Mouse (Mus musculus): Measurements from ENCODE around the gene Tpgs1.
A peak's percentile ranks its signal among the peaks of the same experiment; 100 is the strongest.
"Not testable (repeated sequence)": the region's sequence is repeated elsewhere in the genome, so short reads cannot be mapped to it uniquely, and the experiment has no call there.

The Tpgs1 gene

GRCm38 (mm10) chr10:79691986-79692548, 22.9 kb downstream of the Tpgs1 start:
- DNase-seq (ENCODE audit: low spot score): no peak

GRCm38 (mm10) chr10:79693580-79694378, 24.6 kb downstream of the Tpgs1 start:
- no peak for DNase-seq (ENCODE audit: low spot score)

GRCm38 (mm10) chr10:79694379-79694655, 25.1 kb downstream of the Tpgs1 start:
- DNase-seq (ENCODE audit: low spot score): no peak

GRCm38 (mm10) chr10:79695231-79696128, 26.3 kb downstream of the Tpgs1 start:
- peak; percentile 85 for DNase-seq (ENCODE audit: low spot score)

GRCm38 (mm10) chr10:79696129-79696651, 27.0 kb downstream of the Tpgs1 start:
- peak; percentile 54 for DNase-seq (ENCODE audit: low spot score)

- DNase-seq (ENCODE audit: low spot score): no peak
Measured at GRCm38 (mm10) chr10:79697916-79698315, 28.7 kb downstream of the Tpgs1 start.

GRCm38 (mm10) chr10:79698459-79698858, 29.3 kb downstream of the Tpgs1 start:
- no peak for DNase-seq (ENCODE audit: low spot score)

- DNase-seq (ENCODE audit: low spot score): no peak
Measured at GRCm38 (mm10) chr10:79700676-79701075, 31.5 kb downstream of the Tpgs1 start.

- DNase-seq (ENCODE audit: low spot score): peak; percentile 88
Measured at GRCm38 (mm10) chr10:79701443-79702129, 32.4 kb downstream of the Tpgs1 start.

GRCm38 (mm10) chr10:79702970-79703369, 33.8 kb downstream of the Tpgs1 start:
- DNase-seq (ENCODE audit: low spot score): not testable (repeated sequence)

GRCm38 (mm10) chr10:79703541-79703940, 34.4 kb downstream of the Tpgs1 start:
- no peak for DNase-seq (ENCODE audit: low spot score)

- DNase-seq (ENCODE audit: low spot score): peak; percentile 99
Measured at GRCm38 (mm10) chr10:79704065-79704969, 35.1 kb downstream of the Tpgs1 start, which contains the start of gene Bsg. Gene Bsg (plus strand): TSS chr10:79704491.

- DNase-seq (ENCODE audit: low spot score): no peak
Measured at GRCm38 (mm10) chr10:79704970-79705360, 35.8 kb downstream of the Tpgs1 start.

- DNase-seq (ENCODE audit: low spot score): no peak
Measured at GRCm38 (mm10) chr10:79705951-79706350, 36.8 kb downstream of the Tpgs1 start.

GRCm38 (mm10) chr10:79706406-79707094, 37.4 kb downstream of the Tpgs1 start:
- no peak for DNase-seq (ENCODE audit: low spot score)

GRCm38 (mm10) chr10:79707162-79707561, 38.0 kb downstream of the Tpgs1 start:
- no peak for DNase-seq (ENCODE audit: low spot score)

- no peak for DNase-seq (ENCODE audit: low spot score)
Measured at GRCm38 (mm10) chr10:79707759-79708158, 38.6 kb downstream of the Tpgs1 start.

- no peak for DNase-seq (ENCODE audit: low spot score)
Measured at GRCm38 (mm10) chr10:79708668-79709067, 39.5 kb downstream of the Tpgs1 start.

- no peak for DNase-seq (ENCODE audit: low spot score)
Measured at GRCm38 (mm10) chr10:79709307-79709706, 40.1 kb downstream of the Tpgs1 start.

GRCm38 (mm10) chr10:79712029-79712428, 42.9 kb downstream of the Tpgs1 start:
- DNase-seq (ENCODE audit: low spot score): no peak
